Mouse (Mus musculus): ENCODE measurements around the gene Ccdc24.

GRCm38 (mm10) chr4:117834457-117834844, 37.9 kb downstream of the Ccdc24 start, which contains the start of gene Slc6a9:
- TF ChIP-seq CTCF (IDR thresholded peaks at IDR 0.05; ENCODE audit: low read depth, low read length): no peak
- TF ChIP-seq POLR2A (IDR thresholded peaks at IDR 0.05; ENCODE audit: extremely low read depth, insufficient read depth, low read length): no peak
